Mouse (Mus musculus): ENCODE measurements around the gene Glod4.

Gene Glod4

GRCm38 (mm10) chr11:76242901-76243810 lies at the start of gene Glod4, which contains the start of gene Mrm3:
Glod4 (minus strand) TSS chr11:76243725.
Mrm3 (plus strand) TSS chr11:76243715.
- peak; percentile 88 for DNase-seq (ENCODE audit: low read depth, low spot score)

GRCm38 (mm10) chr11:76292831-76293230 lies 49.3 kb upstream of the Glod4 start:
- peak; percentile 25 for DNase-seq (ENCODE audit: low read depth, low spot score)

- DNase-seq (ENCODE audit: low read depth, low spot score): peak; percentile 72
These were observed 48.9 kb upstream of the Glod4 start for GRCm38 (mm10) chr11:76292398-76292797.

- no peak for DNase-seq (ENCODE audit: low read depth, low spot score)
These were observed 48.4 kb upstream of the Glod4 start for GRCm38 (mm10) chr11:76291960-76292359.

GRCm38 (mm10) chr11:76290367-76290766 lies 46.8 kb upstream of the Glod4 start:
- DNase-seq (ENCODE audit: low read depth, low spot score): peak; percentile 30

- DNase-seq (ENCODE audit: low read depth, low spot score): no peak
These were observed 45.1 kb upstream of the Glod4 start for GRCm38 (mm10) chr11:76288645-76289044.

GRCm38 (mm10) chr11:76287301-76287700 lies 43.8 kb upstream of the Glod4 start:
- peak; percentile 41 for DNase-seq (ENCODE audit: low read depth, low spot score)

GRCm38 (mm10) chr11:76286534-76287126 lies 43.1 kb upstream of the Glod4 start:
- peak; percentile 98 for DNase-seq (ENCODE audit: low read depth, low spot score)

- peak; percentile 98 for DNase-seq (ENCODE audit: low read depth, low spot score)
These were observed 42.0 kb upstream of the Glod4 start for GRCm38 (mm10) chr11:76285431-76286075.

GRCm38 (mm10) chr11:76283841-76284240 lies 40.3 kb upstream of the Glod4 start:
- DNase-seq (ENCODE audit: low read depth, low spot score): peak; percentile 59

GRCm38 (mm10) chr11:76279971-76280370 lies 36.4 kb upstream of the Glod4 start:
- no peak for DNase-seq (ENCODE audit: low read depth, low spot score)

GRCm38 (mm10) chr11:76278960-76279852 lies 35.7 kb upstream of the Glod4 start:
- DNase-seq (ENCODE audit: low read depth, low spot score): no peak

- DNase-seq (ENCODE audit: low read depth, low spot score): peak; percentile 53
These were observed 28.9 kb upstream of the Glod4 start for GRCm38 (mm10) chr11:76272440-76272839.

- DNase-seq (ENCODE audit: low read depth, low spot score): no peak
These were observed 25.1 kb upstream of the Glod4 start for GRCm38 (mm10) chr11:76268521-76269065.

- DNase-seq (ENCODE audit: low read depth, low spot score): no peak
These were observed 24.5 kb upstream of the Glod4 start for GRCm38 (mm10) chr11:76268001-76268459.

GRCm38 (mm10) chr11:76267550-76267949 lies 24.0 kb upstream of the Glod4 start:
- DNase-seq (ENCODE audit: low read depth, low spot score): no peak

GRCm38 (mm10) chr11:76262611-76263351 lies 19.3 kb upstream of the Glod4 start:
- DNase-seq (ENCODE audit: low read depth, low spot score): no peak

GRCm38 (mm10) chr11:76261224-76261623 lies 17.7 kb upstream of the Glod4 start:
- DNase-seq (ENCODE audit: low read depth, low spot score): no peak

GRCm38 (mm10) chr11:76260208-76261050 lies 16.9 kb upstream of the Glod4 start:
- no peak for DNase-seq (ENCODE audit: low read depth, low spot score)

All from 3T3-L1 (cell line).